Mouse (Mus musculus) C2C12 (cell line): ENCODE measurements at regions not wholly inside any gene's neighbourhood (a gene's known extent, or its start where the extent isn't known, plus 50 kb on each side); places are given as distances from the start of the nearest gene placed in this dataset.

Experiments used
- CEBPB ChIP-seq: IDR thresholded peaks from one replicate; pipeline ENCODE4 v1.6.1; 2011; ENCODE audit warnings: low read depth, mild to moderate bottlenecking, control low read depth, moderate library complexity
- CTCF ChIP-seq: IDR thresholded peaks from one replicate; pipeline ENCODE4 v1.5.1; 2011; ENCODE audit not compliant: control insufficient read depth, insufficient read depth, insufficient read length
- FOSL1 ChIP-seq: IDR thresholded peaks from one replicate; pipeline ENCODE4 v1.8.0; 2011; ENCODE audit warnings: mild to moderate bottlenecking, low read length; ENCODE audit not compliant: poor library complexity, insufficient read depth, severe bottlenecking
- MAX ChIP-seq: IDR thresholded peaks from one replicate; pipeline ENCODE4 v1.6.1; 2011; ENCODE audit warnings: mild to moderate bottlenecking, control low read depth
- MYOD1 ChIP-seq: IDR thresholded peaks from one replicate; pipeline ENCODE4 v1.6.1; 2011; ENCODE audit warnings: low read depth; ENCODE audit not compliant: control insufficient read depth, insufficient read length
- MYOG ChIP-seq: IDR thresholded peaks from one replicate; pipeline ENCODE4 v1.6.1; 2011; ENCODE audit not compliant: control insufficient read depth, insufficient read length; ENCODE audit errors: extremely low read depth
- USF1 ChIP-seq: IDR thresholded peaks from one replicate; pipeline ENCODE4 v1.6.1; 2011; ENCODE audit warnings: low read depth, mild to moderate bottlenecking, control low read depth, moderate library complexity

DNA sequence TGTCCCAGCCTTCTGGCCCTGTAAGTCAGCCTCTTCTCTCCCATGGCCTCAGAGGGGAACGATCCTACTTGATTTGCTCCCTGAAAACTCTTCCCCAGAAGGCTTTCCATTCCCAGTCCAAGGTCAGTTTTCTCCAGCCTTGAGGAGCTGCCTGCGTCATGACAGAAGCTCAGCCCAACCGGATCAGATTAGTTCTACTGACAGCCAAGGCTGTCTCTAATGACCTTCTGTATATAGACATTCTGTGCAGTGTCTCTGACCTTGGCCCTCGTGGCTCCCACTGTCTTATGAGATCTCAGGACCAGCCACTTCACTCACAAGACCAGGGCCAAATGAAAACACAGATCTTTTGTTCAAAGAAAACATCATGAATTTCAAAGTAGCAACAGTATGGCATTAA lies 166.6 kb upstream of the Cited2 start:
- TF ChIP-seq CTCF (no peak), MAX (no peak), USF1 (no peak), MYOD1 (no peak), FOSL1 (no peak), MYOG (no peak), CEBPB (no peak)
